Mouse (Mus musculus) CH12.LX (cell line): ENCODE data around the gene Nsun2. TPM values are rescaled to one million over a fixed set of nuclear protein-coding genes. Genes with fewer than 3 reads are reported as not detected.
"Not testable (repeated sequence)": the region's sequence is repeated elsewhere in the genome, so short reads cannot be mapped to it uniquely, and the experiment has no call there.

ENCODE experiments used
- DNase-seq: peaks from one replicate; pipeline ENCODE4 v3.0.0-alpha.2; 2013; ENCODE audit errors: extremely low read depth
- H3K27ac ChIP-seq: 2 replicates; pipeline ENCODE4 v1.5.1; 2012; ENCODE audit warnings: low read depth, mild to moderate bottlenecking, control low read depth, moderate library complexity; ENCODE audit not compliant: insufficient read depth
- H3K27me3 ChIP-seq: replicated peaks from 2 replicates; pipeline ENCODE3; 2012; ENCODE audit warnings: inconsistent platforms
- H3K36me3 ChIP-seq, 2 experiments: replicated peaks in 1 of 2; 2 replicates each; pipeline versions ENCODE3 to v1.6.1; 2012; ENCODE audit warnings: inconsistent platforms in 1 of 2, low read length in 1 of 2, mild to moderate bottlenecking in 1 of 2, mixed read lengths in 1 of 2, moderate library complexity in 1 of 2; ENCODE audit not compliant: control insufficient read depth in 1 of 2, insufficient read depth in 1 of 2
- H3K4me1 ChIP-seq, 2 experiments: 2 replicates each; pipeline ENCODE4 v1.6.1; 2012; ENCODE audit warnings: inconsistent platforms in 1 of 2, moderate library complexity in 1 of 2; ENCODE audit not compliant: insufficient read depth in 2 of 2, control insufficient read depth in 1 of 2
- H3K4me2 ChIP-seq: 2 replicates; pipeline ENCODE4 v1.6.1; 2012; ENCODE audit warnings: low read depth, mild to moderate bottlenecking, control low read depth; ENCODE audit not compliant: poor library complexity, insufficient read depth, severe bottlenecking
- H3K4me3 ChIP-seq, 3 experiments: fragments of 150-350 bp in 1 of 3; sonication (generic) in 1 of 3; replicated peaks in 1 of 3; 2 replicates each; pipeline versions ENCODE3 to v1.5.1; 2011 to 2012; ENCODE audit warnings: low read depth in 2 of 3, low read length in 2 of 3, mild to moderate bottlenecking in 2 of 3, moderate library complexity in 2 of 3, control low read depth in 1 of 3, improper control_type of control experiment in 1 of 3, inconsistent platforms in 1 of 3, mixed read lengths in 1 of 3; ENCODE audit not compliant: poor library complexity in 1 of 3
- H3K79me2 ChIP-seq: replicated peaks from 2 replicates; pipeline ENCODE4 v1.6.1; 2012; ENCODE audit warnings: mild to moderate bottlenecking, moderate library complexity; ENCODE audit not compliant: control insufficient read depth, poor library complexity, insufficient read depth, severe bottlenecking; ENCODE audit errors: extremely low read depth
- H3K9ac ChIP-seq: 2 replicates; pipeline ENCODE4 v1.6.1; 2012; ENCODE audit warnings: low read depth, mild to moderate bottlenecking, control low read depth, moderate library complexity; ENCODE audit not compliant: insufficient read depth
- H3K9me3 ChIP-seq: replicated peaks from 2 replicates; pipeline ENCODE3; 2012; ENCODE audit warnings: low read length, inconsistent platforms, mixed read lengths
- BHLHE40 ChIP-seq: IDR thresholded peaks from 2 replicates; pipeline ENCODE4 v1.6.1; 2011; ENCODE audit warnings: mild to moderate bottlenecking, low read depth, low read length, improper control_type of control experiment
- CHD1 ChIP-seq: IDR thresholded peaks from 2 replicates; pipeline ENCODE4 v1.6.1; 2012; ENCODE audit warnings: low read depth, low read length, improper control_type of control experiment, inconsistent platforms
- CHD2 ChIP-seq: IDR thresholded peaks from 2 replicates; pipeline ENCODE4 v1.6.1; 2011; ENCODE audit warnings: low read length, improper control_type of control experiment
- CTCF ChIP-seq, 2 experiments: IDR thresholded peaks in 1 of 2; conservative IDR thresholded peaks in 1 of 2; 2 replicates each; pipeline ENCODE4 v1.5.1; 2011 to 2012; ENCODE audit warnings: low read depth in 2 of 2, low read length in 2 of 2, improper control_type of control experiment in 1 of 2, inconsistent platforms in 1 of 2, mild to moderate bottlenecking in 1 of 2, moderate library complexity in 1 of 2
- E2F4 ChIP-seq: IDR thresholded peaks from 2 replicates; pipeline ENCODE4 v1.6.1; 2011; ENCODE audit warnings: low read depth, low read length, improper control_type of control experiment; ENCODE audit not compliant: insufficient replicate concordance
- EP300 ChIP-seq: IDR thresholded peaks from 2 replicates; pipeline ENCODE4 v1.6.1; 2011; ENCODE audit warnings: low read length, improper control_type of control experiment
- GABPA ChIP-seq: IDR thresholded peaks from 2 replicates; pipeline ENCODE4 v1.6.1; 2012; ENCODE audit warnings: low read depth, low read length, improper control_type of control experiment, inconsistent platforms; ENCODE audit not compliant: insufficient replicate concordance
- HCFC1 ChIP-seq: IDR thresholded peaks from 2 replicates; pipeline ENCODE4 v1.6.1; 2012; ENCODE audit warnings: low read depth, mild to moderate bottlenecking, inconsistent platforms, low read length, improper control_type of control experiment
- JUN ChIP-seq: IDR thresholded peaks from 2 replicates; pipeline ENCODE4 v1.6.1; 2011; ENCODE audit warnings: low read depth, mild to moderate bottlenecking, low read length, improper control_type of control experiment, moderate library complexity; ENCODE audit not compliant: insufficient read depth
- MAX ChIP-seq: IDR thresholded peaks from 2 replicates; pipeline ENCODE4 v1.6.1; 2011; ENCODE audit warnings: low read length, improper control_type of control experiment
- MEF2A ChIP-seq: IDR thresholded peaks from 2 replicates; pipeline ENCODE4 v1.6.1; 2014; ENCODE audit warnings: low read depth, mild to moderate bottlenecking, inconsistent platforms, low read length, improper control_type of control experiment, borderline replicate concordance
- MXI1 ChIP-seq: IDR thresholded peaks from 2 replicates; pipeline ENCODE4 v1.6.1; 2011; ENCODE audit warnings: mild to moderate bottlenecking, low read depth, low read length, improper control_type of control experiment
- NELFE ChIP-seq: IDR thresholded peaks from 2 replicates; pipeline ENCODE4 v1.6.1; 2011; ENCODE audit warnings: low read depth, low read length, improper control_type of control experiment
- NRF1 ChIP-seq: IDR thresholded peaks from 2 replicates; pipeline ENCODE4 v1.6.1; 2014; ENCODE audit warnings: low read depth, mild to moderate bottlenecking, inconsistent platforms, low read length, improper control_type of control experiment, moderate library complexity
- RAD21 ChIP-seq: IDR thresholded peaks from 2 replicates; pipeline ENCODE4 v1.6.1; 2011; ENCODE audit warnings: low read depth, mild to moderate bottlenecking, low read length, improper control_type of control experiment, moderate library complexity
- TBP ChIP-seq: conservative IDR thresholded peaks from 2 replicates; pipeline ENCODE4 v1.6.1; 2011; ENCODE audit warnings: low read depth, low read length, improper control_type of control experiment
- TCF12 ChIP-seq: IDR thresholded peaks from 2 replicates; pipeline ENCODE4 v1.6.1; 2014; ENCODE audit warnings: low read depth, mild to moderate bottlenecking, inconsistent platforms, low read length, improper control_type of control experiment
- UBTF ChIP-seq: IDR thresholded peaks from 2 replicates; pipeline ENCODE4 v1.6.1; 2012; ENCODE audit warnings: low read depth, mild to moderate bottlenecking, inconsistent platforms, low read length, improper control_type of control experiment, moderate library complexity
- ZC3H11A ChIP-seq: IDR thresholded peaks from 2 replicates; pipeline ENCODE4 v1.6.1; 2012; ENCODE audit warnings: low read depth, mild to moderate bottlenecking, inconsistent platforms, low read length, improper control_type of control experiment
- dilution Hi-C: fragments of 300-500 bp; cut with MboI; formaldehyde crosslinking; loops from 2 replicates; pipeline ENCODE4 v1.14.3; 2020; ENCODE audit warnings: low sequenced_read_pairs; ENCODE audit not compliant: extremely low pct_unique_long_range_greater_than_20kb, extremely low pct_ligation_motif_present
- in situ Hi-C: fragments of 300-500 bp; cut with MboI; formaldehyde crosslinking; loops from 3 replicates; pipeline ENCODE4 v1.14.3; 2019; ENCODE audit warnings: low sequenced_read_pairs, low pct_ligation_motif_present, low pct_unique_long_range_greater_than_20kb, mixed read lengths
- polyA plus RNA-seq: library from polyadenylated mRNA; unstranded; fragments of >175 nt; gene quantifications from 2 replicates; pipeline ENCODE4 v1.2.1, GENCODE M21; 2012; ENCODE audit warnings: low read depth; ENCODE audit not compliant: insufficient read length
- total RNA-seq, 2 experiments: library from RNA; depleted of rRNA; stranded (reverse); fragments of 300-350 nt in 1 of 2; fragments of >200 nt in 1 of 2; gene quantifications; 2 replicates each; pipeline ENCODE4 v1.2.3; 2012 to 2014

Gene Nsun2
- total and polyA plus RNA-seq, 3 experiments: 178 to 292 (median 279) TPM

DNA sequence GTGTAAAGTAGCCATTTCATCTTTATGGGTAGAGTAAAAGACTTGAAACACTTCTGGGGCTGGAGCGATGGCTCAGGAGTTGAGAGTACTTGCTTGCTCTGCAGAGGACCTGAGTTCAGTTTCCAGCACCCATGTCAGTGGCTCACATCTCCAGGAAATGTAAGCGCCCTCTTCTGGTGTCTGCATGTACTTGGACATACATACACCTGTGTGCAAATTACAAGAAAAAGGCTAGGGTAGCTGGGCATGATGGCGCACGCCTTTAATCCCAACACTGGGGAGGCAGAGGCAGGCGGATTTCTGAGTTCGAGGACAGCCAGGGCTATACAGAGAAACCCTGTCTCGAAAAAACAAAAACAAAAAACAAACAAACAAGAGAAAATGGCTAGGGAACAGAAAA, 102.3 kb downstream of the Nsun2 start:
- H3K9me3 ChIP-seq, H3K27ac ChIP-seq, H3K4me2 ChIP-seq, H3K9ac ChIP-seq, dilution Hi-C loops, H3K4me3 ChIP-seq, H3K27me3 ChIP-seq, H3K4me1 ChIP-seq, in situ Hi-C loops, H3K79me2 ChIP-seq, DNase-seq: not testable (repeated sequence)
- TF ChIP-seq CTCF (conservative IDR thresholded peaks at IDR 0.05 in 1 of 2, IDR thresholded peaks at IDR 0.05 in 1 of 2; ENCODE audit: low read depth in 2 of 2, low read length in 2 of 2): peak in 1 of 2 experiments; percentile 27; a peak in 1 of 4 replicates
- H3K36me3 ChIP-seq: peaks cover 84 to 98% of the 10 kb centered on the region in 2 experiments

DNA sequence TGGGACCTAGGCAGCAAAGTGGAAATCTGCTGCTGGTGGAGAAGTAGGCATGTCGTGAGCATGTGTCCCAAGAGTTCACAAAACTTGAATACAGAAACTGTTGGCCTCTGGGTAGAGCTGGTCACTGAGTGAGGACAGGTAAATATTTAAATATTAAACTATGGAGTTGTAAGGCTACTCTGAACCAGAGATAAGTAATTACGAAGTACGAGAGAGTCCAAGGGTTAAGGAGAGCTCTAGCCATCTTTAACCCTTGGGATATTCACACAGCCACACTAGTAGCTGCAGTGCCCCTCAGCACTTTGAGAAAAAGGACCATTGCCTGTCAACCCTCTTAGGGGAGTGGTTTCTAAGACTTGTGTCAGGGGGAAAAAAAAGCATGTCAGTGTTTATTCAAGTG, 102.8 kb downstream of the Nsun2 start:
- Histone ChIP-seq H3K27me3 (no peaks in the 10 kb centered on the region), H3K9me3 (no peaks in the 10 kb centered on the region), H3K4me1 (no peaks in the 10 kb centered on the region), H3K36me3 (peaks cover 82 to 98% of the 10 kb centered on the region in 2 experiments), H3K4me3 (no peak overlapping the region), H3K9ac (no peak overlapping the region), H3K27ac (no peak overlapping the region), H3K79me2 (no peaks in the 10 kb centered on the region), H3K4me2 (no peak overlapping the region)
- in situ Hi-C loops: no loop called here
- dilution Hi-C loops: no loop called here
- no peak for TF ChIP-seq UBTF
- no peak for TF ChIP-seq CHD2
- TF ChIP-seq MEF2A: no peak
- TF ChIP-seq EP300: no peak
- TF ChIP-seq MXI1: no peak
- no peak for TF ChIP-seq TBP
- TF ChIP-seq MAX: no peak
- no peak for TF ChIP-seq HCFC1
- TF ChIP-seq GABPA: no peak
- no peak for TF ChIP-seq NELFE
- TF ChIP-seq ZC3H11A: no peak
- TF ChIP-seq JUN: no peak
- TF ChIP-seq RAD21: no peak
- no peak for TF ChIP-seq BHLHE40
- TF ChIP-seq E2F4: no peak
- no peak for DNase-seq

DNA sequence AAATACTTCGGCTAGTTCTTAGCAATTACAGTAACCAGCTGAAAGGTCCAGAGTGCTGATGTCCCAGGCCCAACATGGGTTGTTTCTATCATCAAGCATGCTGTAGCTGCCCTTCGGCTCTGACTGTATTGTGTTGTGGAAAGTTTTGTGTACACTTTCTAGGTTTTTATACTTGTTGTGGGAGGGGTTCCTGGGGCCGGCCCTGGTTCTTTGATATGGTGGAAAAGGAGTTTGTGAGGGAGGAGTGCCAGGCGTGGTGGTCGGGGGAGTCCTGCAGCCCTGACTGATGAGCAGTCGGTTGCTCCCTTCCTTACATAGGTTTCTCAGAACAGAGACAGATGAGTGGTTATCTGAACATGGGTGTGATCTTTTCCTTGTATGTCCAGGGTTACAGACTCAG, 103.3 kb downstream of the Nsun2 start:
- Histone ChIP-seq H3K9ac (no peak overlapping the region), H3K27ac (no peak overlapping the region), H3K4me3 (no peak overlapping the region), H3K4me2 (no peak overlapping the region), H3K4me1 (no peaks in the 10 kb centered on the region), H3K27me3 (no peaks in the 10 kb centered on the region), H3K36me3 (peaks cover 77 to 98% of the 10 kb centered on the region in 2 experiments), H3K9me3 (no peaks in the 10 kb centered on the region), H3K79me2 (no peaks in the 10 kb centered on the region)
- TF ChIP-seq TCF12 (no peak), E2F4 (no peak), HCFC1 (no peak), CTCF (conservative IDR thresholded peaks at IDR 0.05 in 1 of 2, IDR thresholded peaks at IDR 0.05 in 1 of 2; ENCODE audit: low read depth in 2 of 2, low read length in 2 of 2) (no peak), UBTF (no peak), NRF1 (no peak), CHD1 (no peak)
- in situ Hi-C loops: no loop called here
- no peak for DNase-seq
- dilution Hi-C loops: no loop called here
